Comparison of ENCODE assay signal across 17 mouse cellular contexts in the genomic region with DNA sequence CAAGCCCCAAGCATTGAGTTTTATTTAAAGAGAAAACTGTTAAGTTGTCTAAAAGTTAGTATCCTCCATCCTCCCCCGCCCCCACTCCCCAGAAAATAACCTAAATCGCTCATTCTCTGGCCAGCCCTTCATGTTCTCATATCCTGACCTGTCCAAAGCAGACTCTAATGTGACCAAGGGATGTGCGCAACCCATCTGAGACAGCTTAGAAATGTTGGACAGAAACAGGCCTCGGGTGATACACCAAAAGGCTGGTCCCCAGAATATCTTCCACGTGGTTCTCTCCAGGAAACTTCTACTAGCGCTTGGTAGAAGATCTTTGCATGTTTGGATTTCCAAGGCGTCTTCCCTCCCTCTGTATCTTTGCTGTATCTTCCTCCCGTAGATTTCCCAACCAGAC.
DNase-seq lines count a peak whose midpoint lies in the region; ATAC-seq and TF ChIP-seq lines count a peak whose summit lies in the region.
"Had no signal": no experiment of that assay in that cellular context is flagged by ENCODE, and none has a peak within 500 bp of the region (broad histone marks: within the 10 kb centered on the region; RNA-seq: fewer than 3 reads in every experiment).

No protein-coding gene starts in this region.

- 80% methylated on average over 8 of the region's 8 CpGs for WGBS in intestine, embryonic 14.5 days
- 84% methylated on average over 8 of the region's 8 CpGs for WGBS in intestine, postnatal 0 days
- 78% methylated on average over 8 of the region's 8 CpGs for WGBS in midbrain, embryonic 11.5 days
- WGBS in midbrain, embryonic 16.5 days = 69% methylated on average over 8 of the region's 8 CpGs
- 81% methylated on average over 8 of the region's 8 CpGs for WGBS in hindbrain, embryonic 12.5 days
- 79% methylated on average over 8 of the region's 8 CpGs for WGBS in neural tube, embryonic 14.5 days

- peaks cover 28% of the 10 kb centered on the region; the same call in 1 of the 2 replicates for H3K4me1 ChIP-seq in intestine, embryonic 14.5 days (replicated peaks; ENCODE audit: control insufficient read depth, insufficient read depth, low read length)
- no peaks in the 10 kb centered on the region for H3K4me1 ChIP-seq in intestine, postnatal 0 days (replicated peaks; ENCODE audit: control insufficient read depth, insufficient read depth, low read length)
- peaks cover 32% of the 10 kb centered on the region for H3K4me1 ChIP-seq in midbrain, embryonic 11.5 days (ENCODE audit: control insufficient read depth, insufficient read depth, low read length)
- 0 out of 2 replicates have a peak, but pooled peaks cover 3% of the 10 kb centered on the region for H3K4me1 ChIP-seq in midbrain, embryonic 16.5 days (ENCODE audit: control insufficient read depth, insufficient read depth, low read length)
- H3K4me1 ChIP-seq in hindbrain, embryonic 12.5 days = peaks cover 21% of the 10 kb centered on the region
- no peaks in the 10 kb centered on the region for H3K4me1 ChIP-seq in neural tube, embryonic 14.5 days (ENCODE audit: control insufficient read depth, insufficient read depth, low read length)
- H3K4me1 ChIP-seq: liver, embryonic 12.5 days; megakaryocyte, embryonic 14.5 days had no signal

- no peak overlapping the region for H3K9ac ChIP-seq in intestine, embryonic 14.5 days (ENCODE audit: low read length)
- no peak overlapping the region for H3K9ac ChIP-seq in intestine, postnatal 0 days (ENCODE audit: low read depth, low read length)
- no peak overlapping the region for H3K9ac ChIP-seq in midbrain, embryonic 11.5 days (ENCODE audit: low read length)
- H3K9ac ChIP-seq in midbrain, embryonic 16.5 days (ENCODE audit: low read depth, low read length) = no peak overlapping the region
- no peak overlapping the region for H3K9ac ChIP-seq in hindbrain, embryonic 12.5 days
- H3K9ac ChIP-seq in neural tube, embryonic 14.5 days (replicated peaks; ENCODE audit: low read depth, low read length) = no peak overlapping the region
- H3K9ac ChIP-seq: embryonic facial prominence, embryonic 15.5 days; liver, embryonic 12.5 days had no signal

- H3K27ac ChIP-seq in intestine, embryonic 14.5 days (ENCODE audit: low read depth) = peak overlapping the region; percentile 51; the same call in 1 of the 2 replicates
- no peak overlapping the region for H3K27ac ChIP-seq in intestine, postnatal 0 days (ENCODE audit: low read depth, low read length)
- H3K27ac ChIP-seq in midbrain, embryonic 11.5 days (ENCODE audit: low read depth, low read length) = peak overlapping the region; percentile 64
- no peak overlapping the region for H3K27ac ChIP-seq in midbrain, embryonic 16.5 days (ENCODE audit: low read length)
- peak overlapping the region; percentile 64 for H3K27ac ChIP-seq in hindbrain, embryonic 12.5 days
- peak overlapping the region; percentile 10; the same call in 1 of the 2 replicates for H3K27ac ChIP-seq in neural tube, embryonic 14.5 days (ENCODE audit: low read depth, low read length)
- H3K27ac ChIP-seq: embryonic facial prominence, embryonic 15.5 days; liver, embryonic 12.5 days had no signal

- no peaks in the 10 kb centered on the region for H3K9me3 ChIP-seq in intestine, embryonic 14.5 days (ENCODE audit: control insufficient read depth, low read length)
- H3K9me3 ChIP-seq in intestine, postnatal 0 days (ENCODE audit: control insufficient read depth) = no peaks in the 10 kb centered on the region
- H3K9me3 ChIP-seq in midbrain, embryonic 11.5 days (ENCODE audit: control insufficient read depth, low read length) = no peaks in the 10 kb centered on the region
- no peaks in the 10 kb centered on the region for H3K9me3 ChIP-seq in midbrain, embryonic 16.5 days (replicated peaks; ENCODE audit: control insufficient read depth, low read length, poor library complexity, severe bottlenecking)
- H3K9me3 ChIP-seq in hindbrain, embryonic 12.5 days (replicated peaks) = no peaks in the 10 kb centered on the region
- no peaks in the 10 kb centered on the region for H3K9me3 ChIP-seq in neural tube, embryonic 14.5 days (ENCODE audit: control insufficient read depth, low read length)
- H3K9me3 ChIP-seq: embryonic facial prominence, embryonic 15.5 days; heart, embryonic 10.5 days; liver, embryonic 12.5 days had no signal

- H3K27me3 ChIP-seq in intestine, embryonic 14.5 days (replicated peaks; ENCODE audit: control insufficient read depth, insufficient read depth, low read length) = no peaks in the 10 kb centered on the region
- H3K27me3 ChIP-seq in intestine, postnatal 0 days (replicated peaks; ENCODE audit: control insufficient read depth, insufficient read depth, low read length) = no peaks in the 10 kb centered on the region
- H3K27me3 ChIP-seq in midbrain, embryonic 11.5 days (ENCODE audit: control insufficient read depth, insufficient read depth, low read length) = no peaks in the 10 kb centered on the region
- no peaks in the 10 kb centered on the region for H3K27me3 ChIP-seq in midbrain, embryonic 16.5 days (ENCODE audit: control insufficient read depth, insufficient read depth, low read depth, low read length)
- no peaks in the 10 kb centered on the region for H3K27me3 ChIP-seq in hindbrain, embryonic 12.5 days
- H3K27me3 ChIP-seq in neural tube, embryonic 14.5 days (ENCODE audit: control insufficient read depth, insufficient read depth, low read length) = no peaks in the 10 kb centered on the region
- H3K27me3 ChIP-seq: embryonic facial prominence, embryonic 15.5 days; liver, embryonic 12.5 days; megakaryocyte, embryonic 14.5 days had no signal

- DNase-seq in intestine, embryonic 14.5 days (ENCODE audit: low spot score) = no peak
- peak; percentile 91 for DNase-seq in midbrain, embryonic 11.5 days (ENCODE audit: low spot score, missing footprints)
- no peak for DNase-seq in cerebellum, postnatal 36 days
- DNase-seq: adrenal gland, adult 2 months; cerebellum, adult 18-20 months; gastrocnemius, postnatal 25 days; thymus, postnatal 25 days had no signal

- no peak for ATAC-seq in intestine, embryonic 14.5 days (replicated peaks; ENCODE audit: low FRiP score, low TSS enrichment, low read depth)
- ATAC-seq in intestine, postnatal 0 days = no peak
- no peak for ATAC-seq in midbrain, embryonic 11.5 days (ENCODE audit: low FRiP score)
- no peak for ATAC-seq in midbrain, embryonic 16.5 days
- no peak for ATAC-seq in hindbrain, embryonic 12.5 days (ENCODE audit: low FRiP score)
- ATAC-seq in neural tube, embryonic 14.5 days (ENCODE audit: low read depth) = no peak
- ATAC-seq: CD4-positive, CD25-positive, alpha-beta regulatory T cell, adult 4 months; liver, embryonic 12.5 days; lung, postnatal 0 days had no signal

- no peak overlapping the region for H3K4me2 ChIP-seq in intestine, embryonic 14.5 days (ENCODE audit: low read length)
- H3K4me2 ChIP-seq in intestine, postnatal 0 days (replicated peaks; ENCODE audit: low read depth) = no peak overlapping the region
- no peak overlapping the region for H3K4me2 ChIP-seq in midbrain, embryonic 11.5 days
- no peak overlapping the region for H3K4me2 ChIP-seq in midbrain, embryonic 16.5 days (ENCODE audit: low read length)
- H3K4me2 ChIP-seq in hindbrain, embryonic 12.5 days (replicated peaks) = no peak overlapping the region
- no peak overlapping the region for H3K4me2 ChIP-seq in neural tube, embryonic 14.5 days (ENCODE audit: low read depth, low read length)
- H3K4me2 ChIP-seq: embryonic facial prominence, embryonic 15.5 days; liver, embryonic 12.5 days had no signal

- no peak overlapping the region for H3K4me3 ChIP-seq in intestine, embryonic 14.5 days (ENCODE audit: low read depth, low read length)
- H3K4me3 ChIP-seq in intestine, postnatal 0 days (ENCODE audit: low read depth, low read length) = no peak overlapping the region
- H3K4me3 ChIP-seq in midbrain, embryonic 11.5 days (ENCODE audit: low read depth, low read length) = no peak overlapping the region
- no peak overlapping the region for H3K4me3 ChIP-seq in midbrain, embryonic 16.5 days (ENCODE audit: low read depth, low read length)
- H3K4me3 ChIP-seq in hindbrain, embryonic 12.5 days = no peak overlapping the region
- no peak overlapping the region for H3K4me3 ChIP-seq in neural tube, embryonic 14.5 days (ENCODE audit: low read depth, low read length)
- H3K4me3 ChIP-seq: embryonic facial prominence, embryonic 15.5 days; heart, embryonic 10.5 days; liver, embryonic 12.5 days; megakaryocyte, embryonic 14.5 days had no signal

- no peaks in the 10 kb centered on the region for H3K36me3 ChIP-seq in intestine, embryonic 14.5 days (ENCODE audit: control insufficient read depth, insufficient read depth, low read length)
- H3K36me3 ChIP-seq in intestine, postnatal 0 days (ENCODE audit: control insufficient read depth, insufficient read depth) = no peaks in the 10 kb centered on the region
- H3K36me3 ChIP-seq in midbrain, embryonic 11.5 days (ENCODE audit: control insufficient read depth, insufficient read depth, low read length) = no peaks in the 10 kb centered on the region
- H3K36me3 ChIP-seq in midbrain, embryonic 16.5 days (ENCODE audit: control insufficient read depth, insufficient read depth, low read length) = no peaks in the 10 kb centered on the region
- no peaks in the 10 kb centered on the region for H3K36me3 ChIP-seq in hindbrain, embryonic 12.5 days
- H3K36me3 ChIP-seq in neural tube, embryonic 14.5 days (ENCODE audit: control insufficient read depth, insufficient read depth, low read length) = no peaks in the 10 kb centered on the region
- H3K36me3 ChIP-seq: embryonic facial prominence, embryonic 15.5 days; heart, embryonic 10.5 days; liver, embryonic 12.5 days had no signal

- TF ChIP-seq CTCF in intestine, postnatal 0 days (IDR thresholded peaks at IDR 0.05; ENCODE audit: low read depth) = no peak

Comparison
In these comparisons a context has a peak if more than half of its experiments do, and no peak if none do; other contexts are left out.
1. H3K27ac ChIP-seq: peak in intestine, embryonic 14.5 days (single experiment), midbrain, embryonic 11.5 days (single experiment), hindbrain, embryonic 12.5 days (single experiment) and neural tube, embryonic 14.5 days (single experiment); none in intestine, postnatal 0 days (single experiment) and midbrain, embryonic 16.5 days (single experiment).